Mouse (Mus musculus): ENCODE results near the gene Cpt2. TPM values are rescaled to one million over a fixed set of nuclear protein-coding genes. Genes with fewer than 3 reads are reported as not detected.

Gene Cpt2
- polyA plus RNA-seq (2014; fragmentation: Nextera tagmentation; extraction: Ambion mirVana) = 18.4 and 19.4 TPM in 2 replicates

- 1% methylated on average over 38 of the region's 38 CpGs for WGBS
- Histone ChIP-seq H3K36me3 (replicated peaks; ENCODE audit: control insufficient read depth, insufficient read depth) (no peaks in the 10 kb centered on the region), H3K4me2 (replicated peaks) (peak within 1 kb of the TSS; percentile 82), H3K9me3 (ENCODE audit: control insufficient read depth, low read length) (no peaks in the 10 kb centered on the region), H3K9ac (peak within 1 kb of the TSS; percentile 74), H3K27me3 (ENCODE audit: control insufficient read depth, insufficient read depth, low read length) (no peaks in the 10 kb centered on the region), H3K27ac (peak within 1 kb of the TSS; percentile 48; the same call in 1 of the 2 replicates), H3K4me3 (replicated peaks; ENCODE audit: low read length) (peak within 1 kb of the TSS; percentile 62), H3K4me1 (replicated peaks; ENCODE audit: control insufficient read depth, insufficient read depth, low read length) (peaks cover 8% of the 10 kb centered on the region; the same call in 1 of the 2 replicates)
- ATAC-seq (ENCODE audit: low FRiP score) (peak; percentile 91), DNase-seq (ENCODE audit: low spot score) (peak; percentile 89)
These were observed at the start of gene Cpt2 for GRCm38 (mm10) chr4:107923145-107923802. Gene Cpt2 (minus strand): TSS chr4:107923610.

- DNase-seq (ENCODE audit: low spot score) (no peak), ATAC-seq (ENCODE audit: low FRiP score) (no peak)
- Histone ChIP-seq H3K27ac (no peak overlapping the region), H3K4me3 (replicated peaks; ENCODE audit: low read length) (no peak overlapping the region), H3K9ac (no peak overlapping the region), H3K27me3 (ENCODE audit: control insufficient read depth, insufficient read depth, low read length) (no peaks in the 10 kb centered on the region), H3K4me2 (replicated peaks) (no peak overlapping the region), H3K4me1 (replicated peaks; ENCODE audit: control insufficient read depth, insufficient read depth, low read length) (no peaks in the 10 kb centered on the region), H3K9me3 (ENCODE audit: control insufficient read depth, low read length) (no peaks in the 10 kb centered on the region), H3K36me3 (replicated peaks; ENCODE audit: control insufficient read depth, insufficient read depth) (no peaks in the 10 kb centered on the region)
- WGBS = 89% methylated on average over 1 of the region's 1 CpGs
These were observed 47.8 kb upstream of the Cpt2 start for GRCm38 (mm10) chr4:107971162-107971561.

- Histone ChIP-seq H3K27ac (no peak overlapping the region), H3K27me3 (ENCODE audit: control insufficient read depth, insufficient read depth, low read length) (no peaks in the 10 kb centered on the region), H3K36me3 (replicated peaks; ENCODE audit: control insufficient read depth, insufficient read depth) (no peaks in the 10 kb centered on the region), H3K4me1 (replicated peaks; ENCODE audit: control insufficient read depth, insufficient read depth, low read length) (no peaks in the 10 kb centered on the region), H3K4me3 (replicated peaks; ENCODE audit: low read length) (no peak overlapping the region), H3K4me2 (replicated peaks) (no peak overlapping the region), H3K9ac (no peak overlapping the region), H3K9me3 (ENCODE audit: control insufficient read depth, low read length) (no peaks in the 10 kb centered on the region)
- no peak for DNase-seq (ENCODE audit: low spot score)
- no peak for ATAC-seq (ENCODE audit: low FRiP score)
These were observed 46.4 kb upstream of the Cpt2 start for GRCm38 (mm10) chr4:107969781-107970180.

- H3K4me2 ChIP-seq (replicated peaks) = no peak within 1 kb of the TSS
- no peaks in the 10 kb centered on the region for H3K9me3 ChIP-seq (ENCODE audit: control insufficient read depth, low read length)
- no peak within 1 kb of the TSS for H3K27ac ChIP-seq
- no peaks in the 10 kb centered on the region for H3K36me3 ChIP-seq (replicated peaks; ENCODE audit: control insufficient read depth, insufficient read depth)
- H3K9ac ChIP-seq = no peak within 1 kb of the TSS
- DNase-seq (ENCODE audit: low spot score) (no peak), ATAC-seq (ENCODE audit: low FRiP score) (no peak)
- H3K4me1 ChIP-seq (replicated peaks; ENCODE audit: control insufficient read depth, insufficient read depth, low read length) = no peaks in the 10 kb centered on the region
- no peaks in the 10 kb centered on the region for H3K27me3 ChIP-seq (ENCODE audit: control insufficient read depth, insufficient read depth, low read length)
- H3K4me3 ChIP-seq (replicated peaks; ENCODE audit: low read length) = no peak within 1 kb of the TSS
- 77% methylated on average over 16 of the region's 16 CpGs for WGBS
These were observed 44.7 kb upstream of the Cpt2 start, which contains the start of gene Slc1a7 for GRCm38 (mm10) chr4:107967966-107968682. Gene Slc1a7 (plus strand): TSS chr4:107968332.

GRCm38 (mm10) chr4:107966416-107967109, 43.2 kb upstream of the Cpt2 start:
- Histone ChIP-seq H3K27ac (no peak overlapping the region), H3K27me3 (ENCODE audit: control insufficient read depth, insufficient read depth, low read length) (no peaks in the 10 kb centered on the region), H3K4me3 (replicated peaks; ENCODE audit: low read length) (no peak overlapping the region), H3K4me2 (replicated peaks) (no peak overlapping the region), H3K9me3 (ENCODE audit: control insufficient read depth, low read length) (no peaks in the 10 kb centered on the region), H3K9ac (no peak overlapping the region), H3K36me3 (replicated peaks; ENCODE audit: control insufficient read depth, insufficient read depth) (no peaks in the 10 kb centered on the region), H3K4me1 (replicated peaks; ENCODE audit: control insufficient read depth, insufficient read depth, low read length) (0 out of 2 replicates have a peak, but pooled peaks cover 10% of the 10 kb centered on the region)
- WGBS = 64% methylated on average over 5 of the region's 5 CpGs
- DNase-seq (ENCODE audit: low spot score) (no peak), ATAC-seq (ENCODE audit: low FRiP score) (no peak)

- no peak for DNase-seq (ENCODE audit: low spot score)
- Histone ChIP-seq H3K27me3 (ENCODE audit: control insufficient read depth, insufficient read depth, low read length) (no peaks in the 10 kb centered on the region), H3K4me3 (replicated peaks; ENCODE audit: low read length) (no peak overlapping the region), H3K4me1 (replicated peaks; ENCODE audit: control insufficient read depth, insufficient read depth, low read length) (0 out of 2 replicates have a peak, but pooled peaks cover 10% of the 10 kb centered on the region), H3K36me3 (replicated peaks; ENCODE audit: control insufficient read depth, insufficient read depth) (no peaks in the 10 kb centered on the region), H3K9me3 (ENCODE audit: control insufficient read depth, low read length) (no peaks in the 10 kb centered on the region), H3K4me2 (replicated peaks) (no peak overlapping the region), H3K9ac (no peak overlapping the region), H3K27ac (no peak overlapping the region)
- ATAC-seq (ENCODE audit: low FRiP score) = no peak
- 75% methylated on average over 2 of the region's 2 CpGs for WGBS
These were observed 39.4 kb upstream of the Cpt2 start for GRCm38 (mm10) chr4:107962792-107963191.

- Histone ChIP-seq H3K27ac (no peak overlapping the region), H3K9me3 (ENCODE audit: control insufficient read depth, low read length) (no peaks in the 10 kb centered on the region), H3K4me1 (replicated peaks; ENCODE audit: control insufficient read depth, insufficient read depth, low read length) (0 out of 2 replicates have a peak, but pooled peaks cover 10% of the 10 kb centered on the region), H3K4me2 (replicated peaks) (no peak overlapping the region), H3K4me3 (replicated peaks; ENCODE audit: low read length) (no peak overlapping the region), H3K9ac (no peak overlapping the region), H3K27me3 (ENCODE audit: control insufficient read depth, insufficient read depth, low read length) (no peaks in the 10 kb centered on the region), H3K36me3 (replicated peaks; ENCODE audit: control insufficient read depth, insufficient read depth) (no peaks in the 10 kb centered on the region)
- peak; percentile 14; the same call in 1 of the 2 replicates for ATAC-seq (ENCODE audit: low FRiP score)
- DNase-seq (ENCODE audit: low spot score) = no peak
- WGBS = 70% methylated on average over 11 of the region's 11 CpGs
These were observed 38.8 kb upstream of the Cpt2 start for GRCm38 (mm10) chr4:107962044-107962732.

GRCm38 (mm10) chr4:107958487-107958886, 35.1 kb upstream of the Cpt2 start:
- ATAC-seq (ENCODE audit: low FRiP score) = no peak
- Histone ChIP-seq H3K4me2 (replicated peaks) (no peak overlapping the region), H3K4me3 (replicated peaks; ENCODE audit: low read length) (no peak overlapping the region), H3K27me3 (ENCODE audit: control insufficient read depth, insufficient read depth, low read length) (no peaks in the 10 kb centered on the region), H3K9me3 (ENCODE audit: control insufficient read depth, low read length) (no peaks in the 10 kb centered on the region), H3K27ac (no peak overlapping the region), H3K36me3 (replicated peaks; ENCODE audit: control insufficient read depth, insufficient read depth) (no peaks in the 10 kb centered on the region), H3K4me1 (replicated peaks; ENCODE audit: control insufficient read depth, insufficient read depth, low read length) (0 out of 2 replicates have a peak, but pooled peaks cover 10% of the 10 kb centered on the region), H3K9ac (no peak overlapping the region)
- DNase-seq (ENCODE audit: low spot score) = no peak
- 55% methylated on average over 7 of the region's 7 CpGs for WGBS

GRCm38 (mm10) chr4:107955691-107956090, 32.3 kb upstream of the Cpt2 start:
- Histone ChIP-seq H3K27me3 (ENCODE audit: control insufficient read depth, insufficient read depth, low read length) (no peaks in the 10 kb centered on the region), H3K9ac (no peak overlapping the region), H3K4me3 (replicated peaks; ENCODE audit: low read length) (no peak overlapping the region), H3K4me2 (replicated peaks) (no peak overlapping the region), H3K36me3 (replicated peaks; ENCODE audit: control insufficient read depth, insufficient read depth) (no peaks in the 10 kb centered on the region), H3K9me3 (ENCODE audit: control insufficient read depth, low read length) (no peaks in the 10 kb centered on the region), H3K27ac (no peak overlapping the region), H3K4me1 (replicated peaks; ENCODE audit: control insufficient read depth, insufficient read depth, low read length) (no peaks in the 10 kb centered on the region)
- DNase-seq (ENCODE audit: low spot score) = no peak
- ATAC-seq (ENCODE audit: low FRiP score) = no peak
- 61% methylated on average over 5 of the region's 5 CpGs for WGBS
